Mouse (Mus musculus): ENCODE measurements around the gene Tlr13. TPM values are rescaled to one million over a fixed set of nuclear protein-coding genes. Genes with fewer than 3 reads are reported as not detected.
A peak's percentile ranks its signal among the peaks of the same experiment; 100 is the strongest.

Tlr13 gene
- total RNA-seq (2021) = 1 to 10 TPM; 1.7 to 1.8 TPM
- polyA plus RNA-seq (2012; rRNA removed) = 0.57 and 0.82 TPM in 2 replicates
- long read RNA-seq, full-length matches to known transcripts = 3 of 3 reads
- long read RNA-seq, partial matches to known transcripts = 0 of 3 reads
- long read RNA-seq, other reads (novel, unspliced or antisense) = 0 of 3 reads

DNA sequence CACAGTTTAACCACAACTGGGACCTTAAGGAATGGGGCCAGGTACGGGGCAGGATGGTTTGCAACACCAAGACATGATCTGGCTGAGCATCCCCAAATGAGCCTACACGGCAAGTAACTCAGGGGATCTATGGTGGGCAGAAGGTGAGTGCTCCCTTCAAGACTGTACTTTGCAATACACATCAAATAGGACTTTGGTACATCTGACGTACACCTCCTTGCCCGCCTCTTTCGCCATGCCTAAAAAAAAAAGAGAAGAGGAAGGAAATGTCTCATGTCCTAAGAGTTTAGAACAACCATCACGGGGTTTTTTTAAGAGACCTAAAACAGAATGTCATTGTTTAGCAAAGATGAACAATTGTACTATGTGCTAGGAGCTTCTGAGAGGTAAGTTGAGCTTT, at the start of gene Tlr13:
TSS of gene Tlr13 (plus strand) at position 269 of the 400 bp plus-strand sequence.
- H3K4me1 ChIP-seq (ENCODE audit: control insufficient read depth, insufficient read depth, low read length) = no peaks in the 10 kb centered on the region; the same call in 1 of the 2 replicates
- H3K27me3 ChIP-seq (ENCODE audit: control insufficient read depth, insufficient read depth, low read length) = no peaks in the 10 kb centered on the region
- H3K27ac ChIP-seq = no peak within 1 kb of the TSS
- intact Hi-C loops (cut with DNase I) = no loop called here
- H3K9ac ChIP-seq (ENCODE audit: low read depth, low read length) = no peak within 1 kb of the TSS
- TF ChIP-seq CTCF (IDR thresholded peaks at IDR 0.05) (no peak), POLR2A (IDR thresholded peaks at IDR 0.05; ENCODE audit: insufficient read depth, low read depth, low read length) (no peak), EP300 (IDR thresholded peaks at IDR 0.05; ENCODE audit: insufficient read depth, low read depth, low read length) (no peak)
- no peak for DNase-seq
- WGBS = 73% methylated on average over 6 of the region's 6 CpGs
- no peak within 1 kb of the TSS for H3K4me3 ChIP-seq
- no peaks in the 10 kb centered on the region for H3K79me2 ChIP-seq (replicated peaks; ENCODE audit: control insufficient read depth, insufficient read depth, low read length)
- no peaks in the 10 kb centered on the region for H3K36me3 ChIP-seq (ENCODE audit: control insufficient read depth, insufficient read depth, low read length)

GRCm38 (mm10) chrX:106105464-106105863, 37.5 kb upstream of the Tlr13 start:
- TF ChIP-seq CTCF (IDR thresholded peaks at IDR 0.05) (peak; percentile 72), EP300 (IDR thresholded peaks at IDR 0.05; ENCODE audit: insufficient read depth, low read depth, low read length) (no peak)
- no peaks in the 10 kb centered on the region for H3K27me3 ChIP-seq (ENCODE audit: control insufficient read depth, insufficient read depth, low read length)
- no peak overlapping the region for H3K4me3 ChIP-seq
- intact Hi-C loops (cut with DNase I) = loop anchor here (1.0 to 10.0 kb wide), 2 partner anchors 78 to 221 kb away; partner anchors contain the start of gene Atp7a
- no peaks in the 10 kb centered on the region for H3K36me3 ChIP-seq (ENCODE audit: control insufficient read depth, insufficient read depth, low read length)
- DNase-seq = peak; percentile 29 to 45
- 25% methylated on average over 2 of the region's 2 CpGs for WGBS
- no peak overlapping the region for H3K27ac ChIP-seq
- no peaks in the 10 kb centered on the region for H3K79me2 ChIP-seq (replicated peaks; ENCODE audit: control insufficient read depth, insufficient read depth, low read length)
- no peaks in the 10 kb centered on the region for H3K4me1 ChIP-seq (ENCODE audit: control insufficient read depth, insufficient read depth, low read length)
- no peak overlapping the region for H3K9ac ChIP-seq (ENCODE audit: low read depth, low read length)

- Histone ChIP-seq H3K79me2 (replicated peaks; ENCODE audit: control insufficient read depth, insufficient read depth, low read length) (no peaks in the 10 kb centered on the region), H3K27ac (no peak overlapping the region), H3K4me1 (ENCODE audit: control insufficient read depth, insufficient read depth, low read length) (no peaks in the 10 kb centered on the region), H3K9ac (ENCODE audit: low read depth, low read length) (no peak overlapping the region), H3K36me3 (ENCODE audit: control insufficient read depth, insufficient read depth, low read length) (no peaks in the 10 kb centered on the region), H3K27me3 (ENCODE audit: control insufficient read depth, insufficient read depth, low read length) (no peaks in the 10 kb centered on the region), H3K4me3 (no peak overlapping the region)
- no peak for TF ChIP-seq POLR2A (IDR thresholded peaks at IDR 0.05; ENCODE audit: insufficient read depth, low read depth, low read length)
- TF ChIP-seq EP300 (IDR thresholded peaks at IDR 0.05; ENCODE audit: insufficient read depth, low read depth, low read length) = no peak
- TF ChIP-seq CTCF (IDR thresholded peaks at IDR 0.05) = no peak
- DNase-seq = no peak
- intact Hi-C loops (cut with DNase I) = no loop called here
- WGBS = 78% methylated on average over 4 of the region's 4 CpGs
Observed at GRCm38 (mm10) chrX:106113881-106114280, 29.1 kb upstream of the Tlr13 start.

DNA sequence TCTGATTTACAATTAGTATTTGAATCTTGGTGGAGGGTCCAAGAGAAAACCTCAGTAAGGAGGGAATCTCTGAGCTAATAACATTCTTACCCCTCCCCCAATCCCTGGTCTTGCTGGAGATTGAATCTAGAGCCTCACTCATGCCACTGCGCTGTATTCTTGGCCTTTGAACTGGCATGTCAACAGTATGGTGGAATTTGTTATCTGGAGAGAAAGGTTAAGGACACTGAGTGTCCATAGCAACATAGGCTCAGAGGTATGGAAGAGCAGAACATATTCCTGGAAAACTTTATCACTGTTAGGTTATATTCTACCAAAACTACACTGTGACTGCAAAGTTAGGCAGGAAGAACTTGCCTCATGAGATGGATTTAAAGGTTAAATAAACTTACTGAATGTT, 28.3 kb upstream of the Tlr13 start:
- TF ChIP-seq EP300 (IDR thresholded peaks at IDR 0.05; ENCODE audit: insufficient read depth, low read depth, low read length) = no peak
- WGBS = 88% methylated on average over 1 of the region's 1 CpGs
- no peak for DNase-seq
- no peaks in the 10 kb centered on the region for H3K79me2 ChIP-seq (replicated peaks; ENCODE audit: control insufficient read depth, insufficient read depth, low read length)
- H3K4me3 ChIP-seq = no peak overlapping the region
- no peaks in the 10 kb centered on the region for H3K4me1 ChIP-seq (ENCODE audit: control insufficient read depth, insufficient read depth, low read length)
- no peak overlapping the region for H3K27ac ChIP-seq
- no peaks in the 10 kb centered on the region for H3K36me3 ChIP-seq (ENCODE audit: control insufficient read depth, insufficient read depth, low read length)
- intact Hi-C loops (cut with DNase I) = loop anchor here (5.0 kb wide), 1 partner anchor 297 kb away; no protein-coding TSS in a partner anchor
- no peak overlapping the region for H3K9ac ChIP-seq (ENCODE audit: low read depth, low read length)
- no peaks in the 10 kb centered on the region for H3K27me3 ChIP-seq (ENCODE audit: control insufficient read depth, insufficient read depth, low read length)

DNA sequence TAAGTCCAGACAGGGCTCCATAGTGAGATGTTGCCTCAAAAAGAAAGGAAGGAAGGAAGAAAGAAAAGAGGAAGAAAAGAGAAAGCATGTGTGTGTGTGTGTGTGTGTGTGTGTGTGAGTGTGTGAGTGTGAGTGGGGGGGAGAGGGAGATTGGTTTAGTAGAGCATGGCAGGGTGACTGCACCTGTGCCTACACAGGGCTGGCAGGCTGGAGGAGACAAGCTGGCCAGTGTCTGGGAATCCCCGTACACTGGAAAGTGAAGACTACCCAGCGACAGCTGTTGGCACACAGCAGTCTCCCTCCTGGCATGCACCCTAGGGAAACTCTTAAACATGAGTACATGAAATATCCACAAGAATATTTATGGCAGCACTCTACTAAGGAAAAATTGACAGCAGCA, 20.2 kb upstream of the Tlr13 start:
- TF ChIP-seq POLR2A (IDR thresholded peaks at IDR 0.05; ENCODE audit: insufficient read depth, low read depth, low read length) (no peak), EP300 (IDR thresholded peaks at IDR 0.05; ENCODE audit: insufficient read depth, low read depth, low read length) (no peak), CTCF (IDR thresholded peaks at IDR 0.05) (no peak)
- Histone ChIP-seq H3K4me3 (no peak overlapping the region), H3K36me3 (ENCODE audit: control insufficient read depth, insufficient read depth, low read length) (no peaks in the 10 kb centered on the region), H3K9ac (ENCODE audit: low read depth, low read length) (no peak overlapping the region), H3K4me1 (ENCODE audit: control insufficient read depth, insufficient read depth, low read length) (no peaks in the 10 kb centered on the region), H3K79me2 (replicated peaks; ENCODE audit: control insufficient read depth, insufficient read depth, low read length) (no peaks in the 10 kb centered on the region), H3K27ac (no peak overlapping the region), H3K27me3 (ENCODE audit: control insufficient read depth, insufficient read depth, low read length) (no peaks in the 10 kb centered on the region)
- no peak for DNase-seq
- 67% methylated on average over 2 of the region's 2 CpGs for WGBS
- intact Hi-C loops (cut with DNase I) = no loop called here

GRCm38 (mm10) chrX:106128283-106128682, 14.7 kb upstream of the Tlr13 start:
- no peaks in the 10 kb centered on the region for H3K27me3 ChIP-seq (ENCODE audit: control insufficient read depth, insufficient read depth, low read length)
- H3K79me2 ChIP-seq (replicated peaks; ENCODE audit: control insufficient read depth, insufficient read depth, low read length) = no peaks in the 10 kb centered on the region
- DNase-seq = no peak
- 77% methylated on average over 6 of the region's 6 CpGs for WGBS
- no peaks in the 10 kb centered on the region for H3K36me3 ChIP-seq (ENCODE audit: control insufficient read depth, insufficient read depth, low read length)
- no peak overlapping the region for H3K27ac ChIP-seq
- H3K9ac ChIP-seq (ENCODE audit: low read depth, low read length) = no peak overlapping the region
- intact Hi-C loops (cut with DNase I) = no loop called here
- TF ChIP-seq CTCF (IDR thresholded peaks at IDR 0.05) (no peak), EP300 (IDR thresholded peaks at IDR 0.05; ENCODE audit: insufficient read depth, low read depth, low read length) (no peak), POLR2A (IDR thresholded peaks at IDR 0.05; ENCODE audit: insufficient read depth, low read depth, low read length) (no peak)
- H3K4me3 ChIP-seq = no peak overlapping the region
- H3K4me1 ChIP-seq (ENCODE audit: control insufficient read depth, insufficient read depth, low read length) = no peaks in the 10 kb centered on the region

Data from heart, adult 2 months (tissue).